Mouse (Mus musculus) cerebellum, adult 2 months (tissue): ENCODE results near the gene Ino80.

Source experiments
- CTCF ChIP-seq: fragments of 200-500 bp; IDR thresholded peaks from 2 replicates; pipeline ENCODE4 v1.5.1; 2011; ENCODE audit warnings: low read depth, mild to moderate bottlenecking, control low read depth, low read length, moderate library complexity, borderline replicate concordance; ENCODE audit not compliant: insufficient read depth
- POLR2A ChIP-seq: fragments of 200-500 bp; IDR thresholded peaks from 2 replicates; pipeline ENCODE4 v1.6.1; 2011; ENCODE audit warnings: low read length, control low read depth, borderline replicate concordance; ENCODE audit not compliant: insufficient read depth

DNA sequence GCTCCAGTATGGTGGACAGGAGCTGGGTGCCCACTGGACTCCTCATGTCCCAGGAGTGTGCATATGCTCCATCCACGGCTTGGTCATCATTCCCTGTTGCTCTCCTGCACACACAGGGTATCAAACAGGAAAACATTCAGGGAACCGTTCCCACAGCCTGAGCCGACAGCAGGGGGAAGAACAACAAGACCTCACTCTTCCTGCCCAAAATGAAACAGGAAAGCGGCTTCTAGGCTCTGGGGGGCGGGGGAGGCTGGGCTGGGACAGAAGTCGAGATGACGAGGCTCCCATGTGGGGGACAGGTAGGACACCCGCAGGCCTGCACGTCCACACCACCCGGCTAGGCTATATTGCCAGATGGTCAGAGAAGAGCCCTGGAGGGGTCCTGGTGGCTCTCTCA is 141.0 kb downstream of the Ino80 start:
- TF ChIP-seq CTCF (no peak), POLR2A (no peak)
